Mouse (Mus musculus) T-helper 2 cell (primary cell): ENCODE results near the gene Lck.

Source experiments
- in situ Hi-C: fragments of 300-600 bp; cut with MboI, MseI; formaldehyde crosslinking; loops from one replicate; pipeline ENCODE4 v1.15.1; 2025; ENCODE audit warnings: high pct_unique_total_duplicates

The Lck gene

GRCm38 (mm10) chr4:129585773-129586172 lies 12.3 kb upstream of the Lck start:
- in situ Hi-C loops = loop anchor here (25.0 kb wide), 1 partner anchor 1327 kb away; the partner anchor contains the start of gene Laptm5

GRCm38 (mm10) chr4:129584884-129585608 lies 11.6 kb upstream of the Lck start:
- in situ Hi-C loops = loop anchor here (25.0 kb wide), 1 partner anchor 1327 kb away; the partner anchor contains the start of gene Laptm5

- in situ Hi-C loops = loop anchor here (25.0 kb wide), 1 partner anchor 1328 kb away; the partner anchor contains the start of gene Laptm5
Observed at GRCm38 (mm10) chr4:129584370-129584769, 10.9 kb upstream of the Lck start.

- in situ Hi-C loops = loop anchor here (25.0 kb wide), 1 partner anchor 1330 kb away; the partner anchor contains the start of gene Laptm5
Observed at GRCm38 (mm10) chr4:129582251-129582650, 8.8 kb upstream of the Lck start.

GRCm38 (mm10) chr4:129580347-129580746 lies 6.9 kb upstream of the Lck start:
- in situ Hi-C loops = loop anchor here (25.0 kb wide), 1 partner anchor 1332 kb away; the partner anchor contains the start of gene Laptm5

GRCm38 (mm10) chr4:129578466-129578865 lies 5.0 kb upstream of the Lck start, which contains the start of gene Fam167b:
TSS of gene Fam167b (minus strand) at chr4:129578549.
- in situ Hi-C loops = loop anchor here (10.0 to 25.0 kb wide), 2 partner anchors 864 to 1334 kb away; partner anchors contain the start of gene Laptm5

GRCm38 (mm10) chr4:129577688-129578087 lies 4.2 kb upstream of the Lck start:
- in situ Hi-C loops = loop anchor here (10.0 to 25.0 kb wide), 2 partner anchors 863 to 1335 kb away; partner anchors contain the start of gene Laptm5

GRCm38 (mm10) chr4:129576863-129577491 lies 3.5 kb upstream of the Lck start:
- in situ Hi-C loops = loop anchor here (10.0 to 25.0 kb wide), 2 partner anchors 862 to 1335 kb away; partner anchors contain the start of gene Laptm5

GRCm38 (mm10) chr4:129575171-129575844 lies 1.9 kb upstream of the Lck start:
- in situ Hi-C loops = loop anchor here (10.0 to 25.0 kb wide), 2 partner anchors 861 to 1337 kb away; partner anchors contain the start of gene Laptm5

- in situ Hi-C loops = loop anchor here (10.0 kb wide), 1 partner anchor 858 kb away; no protein-coding TSS in a partner anchor
Observed at GRCm38 (mm10) chr4:129573093-129573370, 409 bp downstream of the Lck start.

- in situ Hi-C loops = loop anchor here (10.0 kb wide), 1 partner anchor 858 kb away; no protein-coding TSS in a partner anchor
Observed at GRCm38 (mm10) chr4:129572236-129573092, 977 bp downstream of the Lck start.

- in situ Hi-C loops = loop anchor here (10.0 kb wide), 1 partner anchor 857 kb away; no protein-coding TSS in a partner anchor
Observed at GRCm38 (mm10) chr4:129571551-129572084, 1.8 kb downstream of the Lck start.

- in situ Hi-C loops = loop anchor here (10.0 kb wide), 1 partner anchor 855 kb away; no protein-coding TSS in a partner anchor
Observed at GRCm38 (mm10) chr4:129570028-129570427, 3.4 kb downstream of the Lck start.

- in situ Hi-C loops = no loop called here
Observed at GRCm38 (mm10) chr4:129568366-129568765, 5.1 kb downstream of the Lck start.

- in situ Hi-C loops = no loop called here
Observed at GRCm38 (mm10) chr4:129565139-129565538, 8.3 kb downstream of the Lck start.

GRCm38 (mm10) chr4:129563718-129564117 lies 9.7 kb downstream of the Lck start:
- in situ Hi-C loops = no loop called here

- in situ Hi-C loops = no loop called here
Observed at GRCm38 (mm10) chr4:129561184-129561583, 12.3 kb downstream of the Lck start.

GRCm38 (mm10) chr4:129558321-129558955 lies 15.0 kb downstream of the Lck start:
- in situ Hi-C loops = loop anchor here (5.0 kb wide), 1 partner anchor 64 kb away; the partner anchor contains the start of gene Ccdc28b

GRCm38 (mm10) chr4:129557256-129557808 lies 16.1 kb downstream of the Lck start:
- in situ Hi-C loops = loop anchor here (5.0 kb wide), 1 partner anchor 65 kb away; the partner anchor contains the start of gene Ccdc28b
